Mouse (Mus musculus) small intestine, adult 2 months (tissue): ENCODE results near the gene Trim8.

ENCODE experiments used
- CTCF ChIP-seq: fragments of 200-500 bp; IDR thresholded peaks from 2 replicates; pipeline ENCODE4 v1.5.1; 2012; ENCODE audit warnings: low read depth, mild to moderate bottlenecking, control low read depth, inconsistent platforms, low read length, moderate library complexity, mixed read lengths; ENCODE audit not compliant: insufficient replicate concordance, insufficient read length; ENCODE audit errors: extremely low read depth
- POLR2A ChIP-seq: fragments of 200-500 bp; IDR thresholded peaks from 2 replicates; pipeline ENCODE4 v1.6.1; 2012; ENCODE audit warnings: low read depth, mild to moderate bottlenecking, control low read depth, inconsistent platforms, low read length, moderate library complexity

DNA sequence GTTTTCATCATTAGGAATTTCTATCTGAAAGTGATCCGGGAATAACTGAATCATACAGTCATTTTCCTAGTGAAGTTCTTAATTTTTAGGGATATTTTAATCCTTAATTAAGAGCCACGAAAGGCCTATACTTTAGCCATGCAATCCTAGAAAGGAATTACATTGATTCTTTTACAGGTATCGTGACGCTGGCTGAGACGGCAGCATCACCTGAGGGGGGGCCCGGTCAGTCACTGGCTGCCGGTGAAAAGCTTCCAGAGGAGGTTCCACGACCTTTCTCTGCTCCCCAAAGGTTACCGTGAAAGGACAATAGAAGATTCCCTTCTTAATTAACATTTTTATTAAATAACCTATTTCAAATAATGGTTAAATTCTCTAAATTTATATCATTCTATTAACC is 35.9 kb downstream of the Trim8 start:
- no peak for TF ChIP-seq POLR2A
- TF ChIP-seq CTCF: no peak
